Mouse (Mus musculus) heart, postnatal 25 days (tissue): ENCODE results near the gene Akr1a1. TPM values are rescaled to one million over a fixed set of nuclear protein-coding genes. Genes with fewer than 3 reads are reported as not detected.
A peak's percentile ranks its signal among the peaks of the same experiment; 100 is the strongest.

ENCODE experiments used
- DNase-seq: peaks from one replicate; pipeline ENCODE4 v3.0.0; 2022; ENCODE audit warnings: low spot score
- intact Hi-C: fragments of 180-260 bp; cut with DNase I; formaldehyde crosslinking; loops from one replicate; pipeline ENCODE4 v1.15.1; 2025
- total RNA-seq, 2 experiments: library from RNA; stranded (reverse); gene quantifications; 2 replicates each; pipeline ENCODE4 v1.2.3; 2021

Gene Akr1a1
- total RNA-seq, 2 experiments from 2014 or later, result 277 to 278 TPM

DNA sequence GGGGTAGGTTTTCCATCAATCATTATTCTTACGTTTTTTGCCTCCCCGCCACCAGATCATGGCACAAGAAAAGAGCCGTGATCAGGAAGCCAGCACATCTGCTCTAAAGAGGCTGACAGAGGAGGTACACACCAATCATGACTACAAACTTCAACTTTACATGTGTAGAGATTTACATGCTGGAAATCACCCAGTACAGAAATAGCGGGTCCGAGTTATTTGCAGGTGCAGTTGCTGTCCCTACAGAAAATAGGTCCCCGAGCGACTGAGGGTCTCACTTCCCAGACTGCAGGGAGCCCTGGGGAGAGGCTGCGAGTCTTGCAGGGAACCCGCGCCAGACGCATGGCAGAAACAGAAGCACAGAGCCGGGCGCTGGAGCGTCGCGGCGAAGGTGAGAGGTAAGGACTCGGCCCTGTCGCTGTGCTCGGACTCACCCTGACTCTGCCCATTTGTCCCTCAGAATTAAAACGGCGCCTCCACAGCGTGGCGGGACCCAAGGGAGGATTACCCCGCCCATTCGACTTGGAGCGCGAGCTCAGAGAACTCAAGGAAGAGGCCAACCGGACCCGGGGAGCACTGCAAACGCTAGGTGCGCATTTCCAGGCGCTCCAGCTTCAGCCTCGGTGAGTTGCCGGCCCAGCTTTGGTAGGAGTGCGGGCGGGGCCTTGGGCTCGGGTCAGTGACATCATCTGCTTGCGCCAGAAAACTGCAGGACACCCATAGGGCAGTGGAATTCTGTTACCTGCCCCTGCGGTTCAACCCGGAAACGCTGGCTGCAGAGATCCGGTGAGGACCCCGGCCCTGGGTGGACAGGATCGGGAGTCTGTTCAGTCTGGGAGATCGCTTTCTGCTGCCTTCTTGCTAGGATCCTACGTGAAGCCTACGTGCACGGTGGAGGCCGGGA is 54.2 kb downstream of the Akr1a1 start:
- DNase-seq, result peak; percentile 76
- intact Hi-C loops, result no loop called here

GRCm38 (mm10) chr4:116596379-116596778 is 55.1 kb downstream of the Akr1a1 start, which contains the start of gene Ccdc17:
Ccdc17 (plus strand) TSS chr4:116596654.
- no peak for DNase-seq
- intact Hi-C loops, result no loop called here

- intact Hi-C loops, result no loop called here
- no peak for DNase-seq
Measured at GRCm38 (mm10) chr4:116595793-116596192, 55.7 kb downstream of the Akr1a1 start.

Other genes with a start within 250 kb of the Akr1a1 start
- gene Mast2, start 187.5 kb downstream of the Akr1a1 start, total RNA-seq, result 100 to 1,000 TPM; 118 to 119 TPM
- 10 to 100 TPM; 12.4 to 16.2 TPM for gene Ipp, start 144.1 kb downstream of the Akr1a1 start, total RNA-seq
- gene Tmem69, start 95.7 kb downstream of the Akr1a1 start, total RNA-seq, result 10 to 100 TPM; 24.9 to 25.2 TPM
- 10 to 100 TPM; 59.5 to 80.0 TPM for gene Gpbp1l1, start 94.0 kb downstream of the Akr1a1 start, total RNA-seq
- 1 to 10 TPM; 3.0 to 4.2 TPM for gene Ccdc17, start 55.0 kb downstream of the Akr1a1 start, total RNA-seq
- gene Nasp, start 23.7 kb downstream of the Akr1a1 start, total RNA-seq, result 10 to 100 TPM; 21.1 to 24.6 TPM
- 100 to 1,000 TPM; 429 to 473 TPM for gene Prdx1, start 33.9 kb upstream of the Akr1a1 start, total RNA-seq
- gene Mmachc, start 56.7 kb upstream of the Akr1a1 start, total RNA-seq, result 10 to 100 TPM; 57.6 TPM
- 1 to 10 TPM; 5.5 to 5.6 TPM for gene Ccdc163, start 56.8 kb upstream of the Akr1a1 start, total RNA-seq
- gene Tesk2, start 69.3 kb upstream of the Akr1a1 start, total RNA-seq, result 1 to 10 TPM; 2.3 to 2.5 TPM
- 1 to 10 TPM; 6.9 to 8.2 TPM for gene Toe1, start 156.0 kb upstream of the Akr1a1 start, total RNA-seq
- 1 to 10 TPM; 1.5 to 1.6 TPM for gene Mutyh, start 156.0 kb upstream of the Akr1a1 start, total RNA-seq
- 1 to 10 TPM; 4.2 to 4.8 TPM for gene Hpdl, start 170.0 kb upstream of the Akr1a1 start, total RNA-seq
- gene Zswim5, start 225.7 kb upstream of the Akr1a1 start, total RNA-seq, result 1 to 10 TPM in 1 of 2 experiments, under 1 TPM in 1; 0.94 to 1.2 TPM